Mouse (Mus musculus) hindbrain, embryonic 12.5 days (tissue): Measurements from ENCODE around the gene Nomo1. TPM values are rescaled to one million over a fixed set of nuclear protein-coding genes. Genes with fewer than 3 reads are reported as not detected.

ENCODE experiments used
- ATAC-seq: fragments of 200-750 bp; cut with Nextera tagmentation; 2 replicates; pipeline ENCODE4 v1.8.0; 2017; ENCODE audit warnings: moderate TSS enrichment; ENCODE audit not compliant: low FRiP score
- H3K27ac ChIP-seq: fragments of 300-500 bp; sonication (generic); 2 replicates; pipeline ENCODE4 v1.5.1; 2016; ENCODE audit warnings: mild to moderate bottlenecking
- H3K27me3 ChIP-seq: fragments of 300-500 bp; sonication (generic); 2 replicates; pipeline ENCODE4 v1.6.1; 2016; ENCODE audit warnings: mild to moderate bottlenecking
- H3K36me3 ChIP-seq: fragments of 300-500 bp; sonication (generic); 2 replicates; pipeline ENCODE4 v1.6.1; 2016; ENCODE audit warnings: mild to moderate bottlenecking
- H3K4me1 ChIP-seq: fragments of 300-500 bp; sonication (generic); 2 replicates; pipeline ENCODE4 v1.6.1; 2016
- H3K4me2 ChIP-seq: fragments of 300-500 bp; sonication (generic); replicated peaks from 2 replicates; pipeline ENCODE4 v1.6.1; 2016; ENCODE audit warnings: mild to moderate bottlenecking
- H3K4me3 ChIP-seq: fragments of 300-500 bp; sonication (generic); 2 replicates; pipeline ENCODE4 v1.5.1; 2016; ENCODE audit warnings: mild to moderate bottlenecking
- H3K9ac ChIP-seq: fragments of 300-500 bp; sonication (generic); 2 replicates; pipeline ENCODE4 v1.6.1; 2016; ENCODE audit warnings: mild to moderate bottlenecking, moderate library complexity
- H3K9me3 ChIP-seq: fragments of 300-500 bp; sonication (generic); replicated peaks from 2 replicates; pipeline ENCODE4 v1.6.1; 2016; ENCODE audit warnings: mild to moderate bottlenecking
- WGBS: fragments of 180-500 bp; shearing (Covaris S2); methylation state at CpG from one replicate; pipeline ENCODE4 v1.1.7; 2016; 5-methylcytosine and 5-hydroxymethylcytosine counted together
- polyA plus RNA-seq: library from polyadenylated mRNA; unstranded; fragments of >200 nt; fragmentation: Nextera tagmentation; extraction: Ambion mirVana; gene quantifications from 2 replicates; pipeline ENCODE4 v1.2.1, GENCODE M21; 2016

Gene Nomo1
- polyA plus RNA-seq, 1 experiment from 2014 or later: 35.3 TPM

DNA sequence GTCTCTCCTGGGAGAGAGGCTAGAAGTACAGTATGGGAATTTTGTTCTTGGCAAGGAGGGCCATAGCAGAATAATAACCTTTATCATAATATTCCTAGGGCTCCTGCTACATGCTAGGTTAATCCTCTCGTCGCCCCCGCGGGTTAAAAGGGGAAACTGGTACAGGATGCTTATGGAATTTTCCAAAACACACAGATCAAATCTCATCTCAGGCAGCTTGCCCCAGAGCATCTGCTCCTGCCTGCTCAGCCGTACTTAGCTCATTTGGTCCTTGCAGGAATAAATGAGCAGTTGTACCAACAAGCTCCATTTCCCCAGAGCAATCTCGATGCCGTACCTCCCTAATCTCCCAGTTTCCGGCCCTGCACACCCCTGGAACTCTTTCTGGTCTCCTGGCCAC is 98.3 kb downstream of the Nomo1 start:
- Histone ChIP-seq H3K9ac (no peak overlapping the region), H3K27me3 (peaks cover 18% of the 10 kb centered on the region), H3K27ac (peak overlapping the region; percentile 48; the same call in 1 of the 2 replicates), H3K4me3 (no peak overlapping the region), H3K9me3 (no peaks in the 10 kb centered on the region), H3K4me2 (no peak overlapping the region), H3K36me3 (no peaks in the 10 kb centered on the region), H3K4me1 (peaks cover 33% of the 10 kb centered on the region)
- no peak for ATAC-seq
- 69% methylated on average over 8 of the region's 8 CpGs for WGBS

GRCm38 (mm10) chr7:46132229-46132628 is 98.7 kb downstream of the Nomo1 start:
- peaks cover 31% of the 10 kb centered on the region for H3K4me1 ChIP-seq

More at GRCm38 (mm10) chr7:46132229-46132628, 98.7 kb downstream of the Nomo1 start:
- no peaks in the 10 kb centered on the region for H3K36me3 ChIP-seq
- no peak for ATAC-seq
- WGBS: 87% methylated on average over 12 of the region's 12 CpGs
- peak overlapping the region; percentile 48; the same call in 1 of the 2 replicates for H3K27ac ChIP-seq
- no peak overlapping the region for H3K4me3 ChIP-seq
- no peak overlapping the region for H3K4me2 ChIP-seq
- H3K27me3 ChIP-seq: peaks cover 15% of the 10 kb centered on the region
- H3K9ac ChIP-seq: no peak overlapping the region
- no peaks in the 10 kb centered on the region for H3K9me3 ChIP-seq

Other genes with a start within 250 kb of the Nomo1 start
- gene Lmtk3, start 250.0 kb upstream of the Nomo1 start, polyA plus RNA-seq: 8.4 and 11.9 TPM in 2 replicates
- gene Sult2b1, start 249.0 kb upstream of the Nomo1 start, polyA plus RNA-seq: 2.4 and 3.0 TPM in 2 replicates
- 280 and 284 TPM in 2 replicates for gene Cyth2, start 219.1 kb upstream of the Nomo1 start, polyA plus RNA-seq
- gene Kcnj14, start 208.9 kb upstream of the Nomo1 start, polyA plus RNA-seq: 0.80 and 0.96 TPM in 2 replicates
- gene Grwd1, start 202.8 kb upstream of the Nomo1 start, polyA plus RNA-seq: 43.2 and 45.8 TPM in 2 replicates
- 43.5 and 45.6 TPM in 2 replicates for gene Kdelr1, start 160.9 kb upstream of the Nomo1 start, polyA plus RNA-seq
- 1.6 TPM in 2 replicates for gene Grin2d, start 155.3 kb upstream of the Nomo1 start, polyA plus RNA-seq
- 0.52 TPM in 1 of 2 replicates, not detected in the other for gene Syngr4, start 137.0 kb upstream of the Nomo1 start, polyA plus RNA-seq
- gene Tmem143, start 136.8 kb upstream of the Nomo1 start, polyA plus RNA-seq: 3.4 and 5.2 TPM in 2 replicates
- 42.6 and 55.0 TPM in 2 replicates for gene Emp3, start 112.3 kb upstream of the Nomo1 start, polyA plus RNA-seq
- 5.5 and 6.8 TPM in 2 replicates for gene Ccdc114, start 109.6 kb upstream of the Nomo1 start, polyA plus RNA-seq
- gene Abcc6, start 3.4 kb upstream of the Nomo1 start, polyA plus RNA-seq: 0.19 and 0.38 TPM in 2 replicates
- gene Kcnj11, start 67.1 kb downstream of the Nomo1 start, polyA plus RNA-seq: 0.51 and 0.61 TPM in 2 replicates
- 2.0 and 2.6 TPM in 2 replicates for gene Abcc8, start 146.3 kb downstream of the Nomo1 start, polyA plus RNA-seq
- 2.4 and 4.1 TPM in 2 replicates for gene Ush1c, start 204.8 kb downstream of the Nomo1 start, polyA plus RNA-seq
- 1.4 and 4.5 TPM in 2 replicates for gene Otog, start 207.3 kb downstream of the Nomo1 start, polyA plus RNA-seq